Mouse (Mus musculus) cerebellum, postnatal 36 days (tissue): ENCODE measurements around the gene Nwd1.

Source experiments
- DNase-seq, 2 experiments: peaks; one replicate each; pipeline ENCODE4 v3.0.0; 2021 to 2022; ENCODE audit warnings: mixed read lengths in 2 of 2

Nwd1 gene

GRCm38 (mm10) chr8:72765696-72766095, 119.2 kb downstream of the Nwd1 start:
- no peak for DNase-seq

- DNase-seq = no peak
Measured at GRCm38 (mm10) chr8:72766777-72767176, 120.3 kb downstream of the Nwd1 start.
